Mouse (Mus musculus) ES-E14 (cell line): ENCODE measurements at regions not wholly inside any gene's neighbourhood (a gene's known extent, or its start where the extent isn't known, plus 50 kb on each side); places are given as distances from the start of the nearest gene placed in this dataset.

Experiments used
- DNase-seq: peaks from one replicate; pipeline ENCODE4 v3.0.0-alpha.2; 2013; ENCODE audit warnings: low read depth, low spot score
- H3K27ac ChIP-seq: 2 replicates; pipeline ENCODE4 v1.5.1; 2012; ENCODE audit warnings: low read depth, mild to moderate bottlenecking, low read length, moderate library complexity, mixed read lengths; ENCODE audit not compliant: poor library complexity, insufficient read depth, severe bottlenecking
- H3K36me3 ChIP-seq: 2 replicates; pipeline ENCODE4 v1.6.1; 2012; ENCODE audit warnings: mild to moderate bottlenecking, low read length, moderate library complexity, mixed read lengths; ENCODE audit not compliant: control insufficient read depth, poor library complexity, insufficient read depth, severe bottlenecking
- H3K4me1 ChIP-seq, 2 experiments: fragments of 150-350 bp in 1 of 2; sonication (generic) in 1 of 2; 2 replicates each; pipeline ENCODE4 v1.6.1; 2012; ENCODE audit warnings: low read length in 2 of 2, mild to moderate bottlenecking in 1 of 2, mixed read lengths in 1 of 2; ENCODE audit not compliant: control insufficient read depth in 2 of 2, insufficient read depth in 2 of 2, poor library complexity in 1 of 2
- H3K4me3 ChIP-seq, 2 experiments: fragments of 150-350 bp in 1 of 2; sonication (generic) in 1 of 2; 2 replicates each; pipeline ENCODE4 v1.5.1; 2012; ENCODE audit warnings: low read length in 2 of 2, low read depth in 1 of 2, mild to moderate bottlenecking in 1 of 2, mixed read lengths in 1 of 2; ENCODE audit not compliant: insufficient read depth in 1 of 2, poor library complexity in 1 of 2, severe bottlenecking in 1 of 2
- H3K9ac ChIP-seq: 2 replicates; pipeline ENCODE4 v1.6.1; 2012; ENCODE audit warnings: low read depth, mild to moderate bottlenecking, low read length, mixed read lengths; ENCODE audit not compliant: poor library complexity, insufficient read depth, severe bottlenecking
- H3K9me3 ChIP-seq: fragments of 150-350 bp; sonication (generic); 2 replicates; pipeline ENCODE4 v1.6.1; 2012; ENCODE audit warnings: low read depth, mild to moderate bottlenecking, low read length; ENCODE audit not compliant: control insufficient read depth, insufficient read depth
- CHD2 ChIP-seq: IDR thresholded peaks from 2 replicates; pipeline ENCODE4 v1.6.1; 2014; ENCODE audit warnings: mild to moderate bottlenecking, low read depth, low read length, inconsistent platforms
- HCFC1 ChIP-seq: IDR thresholded peaks from 2 replicates; pipeline ENCODE4 v1.6.1; 2012; ENCODE audit warnings: low read length, inconsistent platforms, borderline replicate concordance; ENCODE audit not compliant: insufficient read depth
- MAFK ChIP-seq: IDR thresholded peaks from 2 replicates; pipeline ENCODE4 v1.6.1; 2014; ENCODE audit warnings: mild to moderate bottlenecking, low read depth, low read length, inconsistent platforms; ENCODE audit not compliant: insufficient read depth
- ZC3H11A ChIP-seq: IDR thresholded peaks from 2 replicates; pipeline ENCODE4 v1.6.1; 2012; ENCODE audit warnings: low read depth, mild to moderate bottlenecking, inconsistent platforms, low read length, borderline replicate concordance
- ZNF384 ChIP-seq: IDR thresholded peaks from 2 replicates; pipeline ENCODE4 v1.6.1; 2012; ENCODE audit warnings: low read depth, low read length, inconsistent platforms
- in situ Hi-C, 2 experiments: fragments of 600-800 bp; cut with MboI; formaldehyde crosslinking; loops; one replicate each; pipeline ENCODE4 v1.15.1; 2025; ENCODE audit warnings: low sequenced_read_pairs in 2 of 2, inconsistent platforms in 1 of 2; ENCODE audit not compliant: unreplicated experiment in 2 of 2

DNA sequence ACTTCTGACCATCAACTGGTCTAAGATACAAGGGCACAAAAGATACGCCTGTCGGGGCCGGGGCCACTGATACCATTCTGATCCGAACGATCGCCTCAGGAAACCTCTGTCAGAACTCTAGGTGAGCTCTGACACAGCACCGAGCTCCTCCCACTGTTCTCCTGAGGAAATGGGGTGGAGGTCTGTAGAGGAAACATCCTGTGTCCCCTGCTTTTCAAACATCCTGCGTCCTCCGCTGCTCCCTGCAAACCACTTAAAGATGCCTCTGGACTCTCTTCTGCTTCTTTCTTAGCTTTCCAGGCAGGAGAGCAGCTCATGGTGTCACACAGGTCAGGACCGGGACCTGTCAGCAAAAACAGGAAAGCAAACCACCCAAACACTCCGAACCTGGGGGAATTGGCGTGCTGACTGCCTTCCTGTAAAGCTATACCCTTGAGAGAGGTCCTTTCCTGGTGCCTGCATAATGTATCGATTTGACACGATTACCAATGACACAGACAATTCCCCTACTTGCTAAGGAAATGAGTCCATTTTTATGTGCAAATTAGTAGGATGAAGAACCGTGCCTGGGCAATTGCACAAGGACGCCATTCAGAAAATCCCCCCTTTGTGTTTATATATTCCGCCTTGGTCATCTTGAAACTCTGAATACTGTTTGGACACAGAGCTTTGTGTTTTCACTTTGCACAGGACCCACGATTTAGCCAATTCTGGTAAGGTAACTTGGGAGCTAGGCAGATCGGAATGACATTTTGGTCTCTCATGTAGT is 58.4 kb upstream of the Kcnj15 start:
- Histone ChIP-seq H3K36me3 (no peaks in the 10 kb centered on the region), H3K27ac (no peak overlapping the region), H3K4me1 (no peaks in the 10 kb centered on the region), H3K4me3 (no peak overlapping the region), H3K9me3 (no peaks in the 10 kb centered on the region), H3K9ac (no peak overlapping the region)
- DNase-seq, result no peak
- in situ Hi-C loops, result no loop called here
- TF ChIP-seq CHD2, result no peak
- TF ChIP-seq ZC3H11A, result no peak
- TF ChIP-seq MAFK, result no peak
- TF ChIP-seq HCFC1, result no peak
- TF ChIP-seq ZNF384, result no peak

DNA sequence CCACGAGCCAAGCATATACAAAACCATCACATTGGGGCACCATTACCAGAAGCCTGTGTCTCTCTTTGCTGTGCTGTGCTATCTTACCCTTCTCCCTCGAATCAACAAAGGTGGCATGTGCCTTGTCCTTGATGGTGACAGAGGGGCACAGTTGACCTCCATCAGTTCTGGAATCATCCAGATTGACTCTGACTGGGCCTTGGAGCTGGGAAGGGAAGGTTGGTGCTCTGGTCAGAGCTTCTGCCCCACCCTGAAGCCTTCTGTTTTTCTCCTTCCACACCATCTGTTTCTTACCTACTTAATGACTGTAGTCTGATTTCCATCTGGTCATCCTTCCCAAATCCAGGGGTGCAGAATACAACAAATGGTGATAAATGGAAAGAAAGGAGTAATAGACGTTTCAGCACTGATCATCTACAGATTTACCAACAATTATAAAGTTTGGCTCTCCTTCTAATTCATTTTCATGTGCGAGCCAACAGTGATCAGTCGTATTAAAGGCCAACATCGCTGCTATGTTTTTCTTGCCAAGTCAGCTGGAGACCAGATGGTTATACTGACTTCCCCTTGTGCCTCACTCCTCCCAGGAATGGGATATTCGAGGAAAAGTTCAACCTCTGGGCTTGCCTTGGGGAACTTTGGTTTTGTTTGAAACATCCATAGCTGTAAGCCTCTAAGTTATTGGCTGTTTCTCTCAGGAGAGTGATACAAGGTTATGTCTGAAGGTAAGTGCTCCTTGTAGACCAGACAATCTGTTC is 55.1 kb upstream of the Kcnj15 start:
- no peaks in the 10 kb centered on the region for H3K4me1 ChIP-seq
- H3K9me3 ChIP-seq, result no peaks in the 10 kb centered on the region
- no peak overlapping the region for H3K4me3 ChIP-seq
- no peak for TF ChIP-seq HCFC1
- TF ChIP-seq ZC3H11A, result no peak
- TF ChIP-seq MAFK, result no peak
- no peak for TF ChIP-seq CHD2
- no peak for TF ChIP-seq ZNF384
- H3K27ac ChIP-seq, result no peak overlapping the region
- no peak for DNase-seq
- H3K9ac ChIP-seq, result no peak overlapping the region
- in situ Hi-C loops, result no loop called here
- no peaks in the 10 kb centered on the region for H3K36me3 ChIP-seq

GRCm38 (mm10) chr16:95203026-95203425 is 54.3 kb upstream of the Kcnj15 start:
- Histone ChIP-seq H3K9ac (no peak overlapping the region), H3K36me3 (no peaks in the 10 kb centered on the region), H3K4me3 (no peak overlapping the region), H3K27ac (no peak overlapping the region), H3K9me3 (no peaks in the 10 kb centered on the region), H3K4me1 (no peaks in the 10 kb centered on the region)
- in situ Hi-C loops, result no loop called here
- TF ChIP-seq CHD2, result no peak
- TF ChIP-seq HCFC1, result no peak
- no peak for TF ChIP-seq ZNF384
- TF ChIP-seq MAFK, result no peak
- no peak for TF ChIP-seq ZC3H11A
- DNase-seq, result no peak

DNA sequence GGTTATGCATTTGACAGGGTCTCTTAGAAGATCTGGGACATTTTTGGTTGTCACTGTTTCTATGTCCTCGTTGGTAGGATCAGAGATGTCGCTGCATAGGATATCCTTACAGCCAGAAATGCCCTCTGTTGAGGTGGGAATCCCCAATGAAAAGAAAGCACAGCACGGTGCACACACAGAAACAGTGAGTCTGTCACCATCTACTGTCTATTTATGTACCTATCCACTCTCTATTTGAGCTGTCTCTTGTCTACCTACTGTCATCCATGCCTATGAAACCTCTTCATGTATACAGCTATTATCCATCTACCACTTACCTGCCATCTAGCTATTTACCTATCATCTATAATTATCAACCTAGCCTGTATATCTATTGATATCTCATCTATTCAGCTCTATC is 53.6 kb upstream of the Kcnj15 start:
- Histone ChIP-seq H3K4me3 (no peak overlapping the region), H3K9ac (no peak overlapping the region), H3K4me1 (no peaks in the 10 kb centered on the region), H3K36me3 (no peaks in the 10 kb centered on the region), H3K9me3 (no peaks in the 10 kb centered on the region), H3K27ac (no peak overlapping the region)
- DNase-seq, result no peak
- in situ Hi-C loops, result no loop called here
- TF ChIP-seq CHD2, result no peak
- TF ChIP-seq MAFK, result no peak
- no peak for TF ChIP-seq ZC3H11A
- TF ChIP-seq ZNF384, result no peak
- TF ChIP-seq HCFC1, result no peak

DNA sequence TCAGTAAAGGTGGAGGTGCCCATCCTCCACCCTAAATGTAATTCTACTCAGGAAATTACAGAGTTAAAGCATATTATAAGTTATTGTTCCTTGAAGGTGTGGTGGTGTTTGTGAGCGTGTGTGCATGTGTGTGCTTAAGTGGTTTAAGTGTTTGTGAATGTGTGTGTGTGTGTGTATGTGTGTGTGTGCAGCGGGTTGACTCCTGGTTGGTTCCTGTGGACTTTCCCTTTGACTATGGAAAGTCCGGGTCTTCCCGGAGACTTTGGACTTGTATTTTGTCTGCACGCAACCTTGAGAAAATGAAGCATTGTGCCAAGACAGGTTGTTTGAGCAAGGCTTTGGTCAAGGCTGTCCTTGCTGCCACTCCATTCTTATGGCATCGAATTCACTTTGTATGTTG is 52.9 kb upstream of the Kcnj15 start:
- H3K36me3 ChIP-seq, result no peaks in the 10 kb centered on the region
- TF ChIP-seq ZC3H11A, result no peak
- TF ChIP-seq HCFC1, result no peak
- TF ChIP-seq MAFK, result no peak
- TF ChIP-seq CHD2, result no peak
- no peak for TF ChIP-seq ZNF384
- in situ Hi-C loops, result no loop called here
- no peak for DNase-seq
- no peak overlapping the region for H3K4me3 ChIP-seq
- H3K9me3 ChIP-seq, result no peaks in the 10 kb centered on the region
- no peak overlapping the region for H3K27ac ChIP-seq
- H3K9ac ChIP-seq, result no peak overlapping the region
- H3K4me1 ChIP-seq, result no peaks in the 10 kb centered on the region
